Mouse (Mus musculus) G1E (cell line): ENCODE measurements around the gene Sh3rf1.

Experiments used
- CTCF ChIP-seq: IDR thresholded peaks from 2 replicates; pipeline ENCODE4 v1.5.1; 2012; ENCODE audit warnings: low read depth, low read length, inconsistent platforms, mixed read lengths
- GATA1 ChIP-seq: IDR thresholded peaks from 2 replicates; pipeline ENCODE4 v1.6.1; 2012; ENCODE audit warnings: borderline replicate concordance, low read length, inconsistent platforms, mixed read lengths

DNA sequence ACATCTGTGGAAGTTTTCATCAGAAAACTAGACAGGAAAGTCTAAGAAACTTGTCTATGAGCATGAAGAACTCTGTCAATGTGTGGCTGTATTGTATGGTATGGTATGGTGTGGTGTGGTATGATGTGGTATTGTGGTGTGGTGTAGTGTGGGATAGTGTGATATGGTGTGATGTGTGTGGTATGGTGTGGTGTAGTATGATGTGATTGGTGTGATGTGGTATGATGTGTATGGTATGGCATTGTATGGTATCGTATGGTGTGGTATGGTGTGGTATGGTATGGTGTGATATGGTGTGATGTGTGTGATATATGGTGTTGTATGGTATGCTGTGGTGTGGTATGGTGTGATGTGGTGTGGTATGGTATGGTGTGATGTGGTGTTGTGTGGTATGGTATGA, 43.4 kb downstream of the Sh3rf1 start:
- no peak for TF ChIP-seq GATA1
- no peak for TF ChIP-seq CTCF
